ENCODE assay signal across 12 mouse cellular contexts in the genomic region with DNA sequence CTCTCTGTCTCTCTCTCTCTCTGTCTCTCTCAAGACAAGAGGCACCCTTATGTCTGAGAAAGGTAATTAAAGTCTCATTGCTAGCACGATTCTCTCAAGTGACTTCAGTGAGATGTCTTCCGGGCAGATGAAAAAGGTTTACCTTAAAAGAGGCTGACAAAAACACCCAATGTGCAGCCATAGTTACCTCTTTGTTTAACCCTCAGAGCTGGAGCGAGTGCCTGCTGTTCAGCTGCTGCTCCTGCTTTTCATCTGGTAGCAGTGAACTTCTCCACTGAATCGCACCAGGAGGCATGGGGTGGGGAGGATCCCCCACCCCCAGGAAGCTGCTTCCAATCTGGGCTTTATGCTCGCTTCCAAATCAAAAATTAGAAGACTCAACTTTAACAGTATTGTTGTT.
A peak's percentile ranks its signal among the peaks of the same experiment; 100 is the strongest.
DNase-seq lines count a peak whose midpoint lies in the region; ATAC-seq lines count a peak whose summit lies in the region.
"Had no signal": no experiment of that assay in that cellular context is flagged by ENCODE, and none has a peak within 500 bp of the region (broad histone marks: within the 10 kb centered on the region; RNA-seq: fewer than 3 reads in every experiment).

No protein-coding gene starts in this region.

- H3K4me3 ChIP-seq in embryonic facial prominence, embryonic 14.5 days (ENCODE audit: low read depth, low read length), result no peak overlapping the region
- no peak overlapping the region for H3K4me3 ChIP-seq in hindbrain, embryonic 15.5 days
- H3K4me3 ChIP-seq in neural tube, embryonic 12.5 days, result no peak overlapping the region
- H3K4me3 ChIP-seq: megakaryocyte, embryonic 14.5 days had no signal

- ATAC-seq in embryonic facial prominence, embryonic 14.5 days (ENCODE audit: low read depth), result no peak; the same call in 1 of the 2 replicates
- no peak for ATAC-seq in hindbrain, embryonic 15.5 days (ENCODE audit: low FRiP score, low read depth)
- ATAC-seq in neural tube, embryonic 12.5 days (ENCODE audit: low FRiP score, low read depth), result peak; percentile 64
- ATAC-seq: liver, postnatal 0 days had no signal

- H3K36me3 ChIP-seq in embryonic facial prominence, embryonic 14.5 days (ENCODE audit: control insufficient read depth, insufficient read depth, low read length), result no peaks in the 10 kb centered on the region
- no peaks in the 10 kb centered on the region for H3K36me3 ChIP-seq in hindbrain, embryonic 15.5 days
- H3K36me3 ChIP-seq in neural tube, embryonic 12.5 days, result no peaks in the 10 kb centered on the region

- no peaks in the 10 kb centered on the region for H3K9me3 ChIP-seq in embryonic facial prominence, embryonic 14.5 days (ENCODE audit: control insufficient read depth, low read length)
- H3K9me3 ChIP-seq in hindbrain, embryonic 15.5 days, result no peaks in the 10 kb centered on the region
- no peaks in the 10 kb centered on the region for H3K9me3 ChIP-seq in neural tube, embryonic 12.5 days

- peak; percentile 7 for DNase-seq in embryo, embryonic 11 days
- DNase-seq in embryo, embryonic 10 days (ENCODE audit: low spot score), result no peak
- peak; percentile 23 for DNase-seq in embryonic facial prominence, embryonic 14.5 days (ENCODE audit: low spot score)
- DNase-seq in MN1 (ENCODE audit: low spot score), result no peak
- no peak for DNase-seq in cerebellum, adult 11-12 months
- no peak for DNase-seq in spleen, postnatal 10 days (ENCODE audit: low spot score in 2 of 2)
- DNase-seq: cerebellum, adult 18-20 months; kidney, postnatal 36 days; liver, postnatal 0 days had no signal

- no peaks in the 10 kb centered on the region for H3K27me3 ChIP-seq in embryonic facial prominence, embryonic 14.5 days (replicated peaks; ENCODE audit: control insufficient read depth, insufficient read depth, low read length)
- no peaks in the 10 kb centered on the region for H3K27me3 ChIP-seq in hindbrain, embryonic 15.5 days
- H3K27me3 ChIP-seq in neural tube, embryonic 12.5 days (replicated peaks), result no peaks in the 10 kb centered on the region
- H3K27me3 ChIP-seq: megakaryocyte, embryonic 14.5 days had no signal

- H3K9ac ChIP-seq in embryonic facial prominence, embryonic 14.5 days (ENCODE audit: low read depth, low read length), result no peak overlapping the region
- no peak overlapping the region for H3K9ac ChIP-seq in hindbrain, embryonic 15.5 days
- no peak overlapping the region for H3K9ac ChIP-seq in neural tube, embryonic 12.5 days
- H3K9ac ChIP-seq: liver, postnatal 0 days had no signal

- H3K4me2 ChIP-seq in embryonic facial prominence, embryonic 14.5 days (ENCODE audit: low read depth, low read length), result peak overlapping the region; percentile 16; the same call in 1 of the 2 replicates
- H3K4me2 ChIP-seq in hindbrain, embryonic 15.5 days, result no peak overlapping the region
- H3K4me2 ChIP-seq in neural tube, embryonic 12.5 days (replicated peaks), result peak overlapping the region; percentile 25; the same call in 1 of the 2 replicates

- peaks cover 15% of the 10 kb centered on the region for H3K4me1 ChIP-seq in embryonic facial prominence, embryonic 14.5 days (ENCODE audit: control insufficient read depth, insufficient read depth, low read length)
- peaks cover 22% of the 10 kb centered on the region for H3K4me1 ChIP-seq in hindbrain, embryonic 15.5 days (replicated peaks)
- peaks cover 16% of the 10 kb centered on the region for H3K4me1 ChIP-seq in neural tube, embryonic 12.5 days
- H3K4me1 ChIP-seq: megakaryocyte, embryonic 14.5 days had no signal

- H3K27ac ChIP-seq in embryonic facial prominence, embryonic 14.5 days (replicated peaks; ENCODE audit: low read depth, low read length), result peak overlapping the region; percentile 36; the same call in 1 of the 2 replicates
- peak overlapping the region; percentile 70 for H3K27ac ChIP-seq in hindbrain, embryonic 15.5 days (replicated peaks)
- H3K27ac ChIP-seq in neural tube, embryonic 12.5 days, result peak overlapping the region; percentile 46; the same call in 1 of the 2 replicates

- WGBS in embryonic facial prominence, embryonic 14.5 days, result 17% methylated on average over 5 of the region's 5 CpGs
- 18% methylated on average over 5 of the region's 5 CpGs for WGBS in hindbrain, embryonic 15.5 days
- WGBS in neural tube, embryonic 12.5 days, result 11% methylated on average over 5 of the region's 5 CpGs

Comparison
In these comparisons a context has a peak if more than half of its experiments do, and no peak if none do; other contexts are left out.
1. DNase-seq: peak in embryo, embryonic 11 days (single experiment) and embryonic facial prominence, embryonic 14.5 days (single experiment); none in embryo, embryonic 10 days (single experiment), MN1 (single experiment), cerebellum, adult 11-12 months (single experiment) and spleen, postnatal 10 days (0 of 2).
2. Peak in every context shown above with its lines, with median percentiles within 50 percentile points of each other: H3K27ac ChIP-seq.